Mouse (Mus musculus) E14TG2a.4 (cell line): ENCODE measurements at regions not wholly inside any gene's neighbourhood (a gene's known extent, or its start where the extent isn't known, plus 50 kb on each side); places are given as distances from the start of the nearest gene placed in this dataset.

ENCODE experiments used
- CTCF ChIP-seq: conservative IDR thresholded peaks from 2 replicates; pipeline ENCODE4 v1.5.1; 2014; ENCODE audit warnings: low read length
- NANOG ChIP-seq: IDR thresholded peaks from 2 replicates; pipeline ENCODE4 v1.6.1; 2014; ENCODE audit warnings: borderline replicate concordance, low read length, mixed read lengths
- POU5F1 ChIP-seq: IDR thresholded peaks from 2 replicates; pipeline ENCODE4 v1.6.1; 2014; ENCODE audit warnings: low read length, borderline replicate concordance

GRCm38 (mm10) chr1:40954720-40955163, 149.3 kb downstream of the Tmem182 start:
- no peak for TF ChIP-seq CTCF
- TF ChIP-seq NANOG: no peak
- TF ChIP-seq POU5F1: no peak
